Mouse (Mus musculus): ENCODE measurements around the gene Pik3c2b.

The Pik3c2b gene

DNA sequence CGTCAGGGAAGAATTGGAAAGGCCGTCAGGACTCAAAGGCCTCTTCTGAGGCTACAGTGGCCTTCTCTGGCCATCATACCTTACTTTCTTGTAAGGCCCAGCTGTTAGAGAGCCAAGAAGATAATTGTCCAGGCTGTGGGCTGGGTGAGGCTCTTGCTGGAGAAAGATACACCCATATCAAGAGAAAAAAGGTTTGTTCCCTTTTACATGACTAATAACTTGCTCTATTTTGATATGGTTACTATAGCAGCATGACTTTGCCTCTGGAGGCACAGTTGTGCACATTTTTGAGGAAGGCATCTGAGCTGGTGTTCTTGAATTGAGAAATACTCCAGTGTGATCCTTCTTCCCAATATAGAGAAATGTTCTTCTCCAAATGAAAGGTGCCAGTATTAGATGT, 88.0 kb downstream of the Pik3c2b start:
- no peak for DNase-seq (ENCODE audit: low spot score in 2 of 2)

- no peak for DNase-seq (ENCODE audit: low spot score in 2 of 2)
Observed at GRCm38 (mm10) chr1:133134071-133134470, 88.6 kb downstream of the Pik3c2b start.

DNA sequence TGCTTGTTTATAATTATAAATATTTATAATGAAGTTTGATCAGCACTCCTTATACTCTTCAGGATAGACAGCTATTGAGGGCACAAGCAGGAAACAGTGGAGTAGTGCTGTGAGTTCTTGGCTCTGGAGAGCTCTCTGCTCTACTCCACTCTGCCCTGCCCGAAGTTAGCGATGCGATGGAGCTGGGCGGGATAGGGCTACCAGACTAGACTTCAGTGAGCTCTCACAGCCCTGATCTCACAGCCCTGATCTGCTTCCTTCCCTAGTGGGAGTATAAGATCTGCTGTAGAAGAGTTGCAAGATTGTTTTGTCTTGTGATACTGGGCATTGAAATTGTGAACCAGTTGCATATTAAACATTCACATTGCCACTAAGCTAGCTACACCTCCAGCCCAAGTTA, 89.4 kb downstream of the Pik3c2b start:
- no peak for DNase-seq (ENCODE audit: low spot score in 2 of 2)

GRCm38 (mm10) chr1:133135808-133136207, 90.3 kb downstream of the Pik3c2b start:
- DNase-seq (ENCODE audit: low spot score in 2 of 2) = no peak

DNA sequence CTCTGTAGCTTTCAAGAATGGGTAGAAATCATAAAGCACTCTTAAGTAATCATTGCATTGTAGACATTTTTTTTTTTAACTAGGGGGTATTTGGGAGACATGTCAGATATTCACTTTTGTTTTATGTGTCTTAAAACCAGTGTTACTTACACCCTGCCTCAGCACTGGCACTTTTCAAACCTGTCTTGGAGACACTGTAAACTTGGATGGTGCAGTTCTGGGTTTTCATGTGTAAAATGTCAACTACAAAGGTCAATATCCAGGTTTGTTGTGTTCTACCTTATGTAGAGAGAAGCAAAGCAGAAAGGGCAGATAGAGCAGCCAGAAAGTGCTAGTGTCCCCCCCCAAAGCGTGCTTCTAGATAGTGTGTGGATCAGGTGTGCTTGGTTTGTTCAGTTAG, 92.9 kb downstream of the Pik3c2b start:
- no peak for DNase-seq (ENCODE audit: low spot score in 2 of 2)

DNA sequence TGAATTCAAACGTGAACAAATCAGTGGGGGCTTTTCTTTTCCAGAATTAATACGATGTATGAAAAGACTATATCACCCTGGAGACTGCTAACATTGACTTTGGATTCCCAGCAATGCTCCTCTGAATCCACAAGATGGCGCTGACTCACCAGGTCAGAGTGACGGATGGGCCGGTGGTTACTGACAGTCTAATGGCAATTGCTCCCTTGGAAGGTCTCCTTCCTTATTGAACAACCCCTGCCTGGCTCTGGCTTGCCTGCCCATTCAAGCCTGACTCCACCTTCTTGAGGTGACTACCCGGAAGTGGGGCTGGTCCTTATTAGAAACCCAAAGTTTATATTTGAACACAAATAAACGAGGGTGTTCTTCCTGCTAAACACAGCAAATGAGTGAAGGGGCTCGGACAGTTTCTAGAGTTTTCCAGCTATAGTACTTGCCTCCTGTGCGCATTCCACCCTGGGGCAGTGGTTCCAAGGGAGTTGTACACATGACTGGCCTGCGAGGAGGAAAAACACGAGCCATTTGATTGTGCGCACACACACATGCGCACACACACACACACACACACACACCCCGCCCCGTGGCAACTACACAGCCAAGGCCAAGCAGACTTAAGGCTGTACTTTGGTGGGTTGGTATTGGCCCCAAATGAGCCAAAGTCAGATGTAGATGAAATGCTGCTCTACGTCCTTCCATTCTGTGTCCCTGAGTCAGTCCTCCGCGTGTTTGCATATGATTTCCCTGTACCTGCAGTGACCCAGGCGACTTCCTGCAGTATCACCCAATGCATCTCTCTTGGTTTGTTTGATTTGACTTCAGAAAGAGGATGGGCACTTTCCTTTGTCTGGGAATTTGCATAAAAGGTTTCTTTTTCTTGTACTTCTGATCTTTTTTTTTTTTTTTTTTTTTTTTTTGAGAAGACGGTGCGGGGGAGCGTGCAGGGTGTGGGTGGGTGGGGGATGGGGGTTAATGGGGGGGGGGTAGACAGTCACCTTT, 100.8 kb downstream of the Pik3c2b start:
- DNase-seq (ENCODE audit: low spot score in 2 of 2) = peak in 1 of 2 experiments; percentile 52

DNA sequence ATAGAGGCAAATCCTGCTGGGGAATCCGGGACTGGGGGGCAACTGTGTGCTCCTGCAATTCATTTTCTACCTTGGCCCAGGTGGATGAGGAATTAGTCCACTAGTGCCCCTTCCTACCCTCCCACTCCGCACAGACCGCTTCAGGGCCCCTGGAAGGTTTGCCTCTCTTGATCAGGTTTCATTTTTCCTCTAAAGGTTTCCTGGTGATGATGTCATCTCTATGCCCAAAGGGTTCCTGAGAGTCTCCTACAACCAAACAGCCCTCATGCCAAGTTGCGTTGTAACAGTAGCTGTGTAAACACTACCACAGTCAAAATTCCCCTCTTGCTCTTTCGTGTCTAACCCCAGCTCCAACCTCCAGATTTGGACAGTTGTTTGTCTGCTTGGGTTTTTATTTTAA, 101.9 kb downstream of the Pik3c2b start:
- DNase-seq (ENCODE audit: low spot score in 2 of 2) = no peak

DNA sequence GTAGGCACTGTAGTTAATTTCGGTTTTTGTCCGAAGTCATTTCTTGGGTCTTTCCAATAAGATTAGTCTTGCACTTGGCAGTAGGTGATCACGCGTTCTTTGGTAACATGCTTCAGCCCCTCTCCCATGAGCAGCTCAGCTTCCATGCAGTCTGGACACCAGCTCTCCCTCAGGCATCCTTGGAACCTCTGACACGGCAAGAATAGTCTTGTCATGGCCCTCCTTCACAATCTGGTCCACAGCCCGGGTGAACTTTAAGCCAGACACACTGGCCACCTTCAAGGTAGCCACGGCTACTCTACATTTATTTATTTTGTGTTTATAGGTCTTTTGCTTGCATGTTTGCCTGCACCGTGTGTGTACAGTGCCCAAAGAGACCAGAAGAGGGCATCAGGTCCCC, 102.7 kb downstream of the Pik3c2b start:
- no peak for DNase-seq (ENCODE audit: low spot score in 2 of 2)

- DNase-seq (ENCODE audit: low spot score in 2 of 2) = no peak
Observed at GRCm38 (mm10) chr1:133150556-133150955, 105.1 kb downstream of the Pik3c2b start.

DNA sequence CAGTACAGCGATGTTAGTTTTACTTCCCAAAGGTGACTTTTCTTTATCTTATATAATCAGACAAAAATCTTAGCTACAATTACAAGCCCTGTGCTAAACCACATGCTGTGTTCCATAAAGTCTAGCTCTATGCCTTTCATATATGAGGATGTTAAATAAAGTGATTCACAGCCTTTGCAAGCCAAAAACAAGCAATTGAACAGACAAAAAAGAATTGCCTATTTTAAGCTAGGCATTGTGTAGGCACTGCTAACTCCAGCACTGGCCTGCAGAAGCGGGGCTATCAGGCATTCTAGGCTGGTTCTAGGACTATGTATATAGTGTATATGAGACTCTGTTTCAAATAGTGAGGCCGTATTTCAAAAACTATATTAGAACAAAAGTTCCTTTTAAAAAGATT, 106.7 kb downstream of the Pik3c2b start:
- no peak for DNase-seq (ENCODE audit: low spot score in 2 of 2)

DNA sequence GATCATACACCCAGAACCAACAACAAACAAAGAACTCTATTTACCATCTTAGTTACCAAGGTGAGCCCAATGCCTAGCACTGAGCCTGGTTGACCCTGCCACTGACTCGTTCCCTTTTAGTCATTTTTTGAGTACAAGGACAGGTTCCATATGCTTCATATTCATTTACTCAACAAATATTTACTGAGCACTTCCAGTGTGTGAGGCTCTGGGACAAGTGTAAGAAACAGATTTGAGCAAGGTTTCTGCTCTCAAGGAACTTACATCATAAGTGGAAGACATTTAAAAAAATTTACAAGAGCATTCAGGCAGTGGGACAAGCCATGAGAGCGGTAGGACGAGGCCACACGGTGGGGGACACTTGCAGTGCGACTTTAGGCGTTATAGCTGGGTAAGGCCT, 109.8 kb downstream of the Pik3c2b start:
- no peak for DNase-seq (ENCODE audit: low spot score in 2 of 2)
